Mouse (Mus musculus) liver, postnatal 0 days (tissue): ENCODE measurements around the gene Cebpe.

ENCODE experiments used
- CTCF ChIP-seq: sonication (generic); IDR thresholded peaks from 2 replicates; pipeline ENCODE4 v1.5.1; 2016; ENCODE audit warnings: antibody characterized with exemption, low read depth
- EP300 ChIP-seq: IDR thresholded peaks from 2 replicates; pipeline ENCODE4 v1.6.1; 2016; ENCODE audit warnings: antibody characterized with exemption, low read depth, mild to moderate bottlenecking

GRCm38 (mm10) chr14:54706589-54707320, 5.2 kb downstream of the Cebpe start:
- TF ChIP-seq EP300, result no peak
- no peak for TF ChIP-seq CTCF
